Mouse (Mus musculus): Measurements from ENCODE around the gene Xlr5b. TPM values are rescaled to one million over a fixed set of nuclear protein-coding genes. Genes with fewer than 3 reads are reported as not detected.
"Not testable (repeated sequence)": the region's sequence is repeated elsewhere in the genome, so short reads cannot be mapped to it uniquely, and the experiment has no call there.

The Xlr5b gene
- not detected in 2 replicates for polyA plus RNA-seq (2016; fragmentation: Nextera tagmentation; extraction: Ambion mirVana)

- not testable (repeated sequence) for H3K4me1 ChIP-seq; H3K27ac ChIP-seq; H3K4me3 ChIP-seq; ATAC-seq (ENCODE audit: insufficient number of reproducible peaks, insufficient read depth, low FRiP score, low TSS enrichment); H3K27me3 ChIP-seq; H3K9ac ChIP-seq; H3K4me2 ChIP-seq (replicated peaks); H3K36me3 ChIP-seq; H3K9me3 ChIP-seq
- no CpG with 5 or more reads among the region's 20 CpGs for WGBS
These were observed at the start of gene Xlr5b for GRCm38 (mm10) chrX:73148496-73148895. TSS of gene Xlr5b (plus strand) at chrX:73148796.

- H3K9ac ChIP-seq; H3K4me1 ChIP-seq; H3K4me3 ChIP-seq; ATAC-seq (ENCODE audit: insufficient number of reproducible peaks, insufficient read depth, low FRiP score, low TSS enrichment); H3K9me3 ChIP-seq; H3K4me2 ChIP-seq (replicated peaks); H3K27me3 ChIP-seq; H3K36me3 ChIP-seq; H3K27ac ChIP-seq: not testable (repeated sequence)
- no CpG with 5 or more reads among the region's 7 CpGs for WGBS
These were observed 31.8 kb upstream of the Xlr5b start, which contains the start of gene Gm14685 for GRCm38 (mm10) chrX:73116747-73117146. TSS of gene Gm14685 (plus strand) at chrX:73117047.

- ATAC-seq (ENCODE audit: insufficient number of reproducible peaks, insufficient read depth, low FRiP score, low TSS enrichment); H3K27ac ChIP-seq; H3K4me3 ChIP-seq; H3K9me3 ChIP-seq; H3K27me3 ChIP-seq; H3K4me2 ChIP-seq (replicated peaks); H3K4me1 ChIP-seq; H3K36me3 ChIP-seq; H3K9ac ChIP-seq: not testable (repeated sequence)
- WGBS, result no CpG with 5 or more reads among the region's 12 CpGs
These were observed 25.5 kb upstream of the Xlr5b start for GRCm38 (mm10) chrX:73122859-73123829.

GRCm38 (mm10) chrX:73143218-73143618 is 5.4 kb upstream of the Xlr5b start:
- H3K9ac ChIP-seq; ATAC-seq (ENCODE audit: insufficient number of reproducible peaks, insufficient read depth, low FRiP score, low TSS enrichment); H3K4me3 ChIP-seq; H3K27me3 ChIP-seq; H3K36me3 ChIP-seq; H3K9me3 ChIP-seq; H3K27ac ChIP-seq; H3K4me2 ChIP-seq (replicated peaks); H3K4me1 ChIP-seq: not testable (repeated sequence)
- WGBS, result no CpG with 5 or more reads among the region's 7 CpGs

GRCm38 (mm10) chrX:73149350-73149749 is 754 bp downstream of the Xlr5b start, which contains the start of gene DXBay18:
TSS of gene DXBay18 (minus strand) at chrX:73149450.
- not testable (repeated sequence) for H3K27ac ChIP-seq; H3K36me3 ChIP-seq; H3K9me3 ChIP-seq; ATAC-seq (ENCODE audit: insufficient number of reproducible peaks, insufficient read depth, low FRiP score, low TSS enrichment); H3K4me3 ChIP-seq; H3K27me3 ChIP-seq; H3K4me2 ChIP-seq (replicated peaks); H3K4me1 ChIP-seq; H3K9ac ChIP-seq
- no CpG with 5 or more reads among the region's 7 CpGs for WGBS

- not testable (repeated sequence) for H3K36me3 ChIP-seq; H3K9ac ChIP-seq; ATAC-seq (ENCODE audit: insufficient number of reproducible peaks, insufficient read depth, low FRiP score, low TSS enrichment); H3K4me3 ChIP-seq; H3K27ac ChIP-seq; H3K9me3 ChIP-seq; H3K27me3 ChIP-seq; H3K4me1 ChIP-seq; H3K4me2 ChIP-seq (replicated peaks)
- 90% methylated on average over 8 of the region's 15 CpGs for WGBS
These were observed 28.3 kb downstream of the Xlr5b start, which contains the start of gene Spin2d for GRCm38 (mm10) chrX:73176889-73177288. TSS of gene Spin2d (minus strand) at chrX:73176989.

- H3K4me1 ChIP-seq; ATAC-seq (ENCODE audit: insufficient number of reproducible peaks, insufficient read depth, low FRiP score, low TSS enrichment); H3K27ac ChIP-seq; H3K27me3 ChIP-seq; H3K4me2 ChIP-seq (replicated peaks); H3K9ac ChIP-seq; H3K9me3 ChIP-seq; H3K36me3 ChIP-seq; H3K4me3 ChIP-seq: not testable (repeated sequence)
- 77% methylated on average over 12 of the region's 12 CpGs for WGBS
These were observed 43.3 kb downstream of the Xlr5b start, which contains the start of gene Xlr3b for GRCm38 (mm10) chrX:73191934-73192333. TSS of gene Xlr3b (plus strand) at chrX:73192207.

Other genes with a start within 250 kb of the Xlr5b start
- 81.4 and 81.7 TPM in 2 replicates for gene Cetn2, start 230.4 kb upstream of the Xlr5b start, polyA plus RNA-seq (2016; fragmentation: Nextera tagmentation; extraction: Ambion mirVana)
- gene Nsdhl, start 230.2 kb upstream of the Xlr5b start, polyA plus RNA-seq (2016; fragmentation: Nextera tagmentation; extraction: Ambion mirVana), result 24.5 and 26.2 TPM in 2 replicates
- gene Zfp185, start 161.5 kb upstream of the Xlr5b start, polyA plus RNA-seq (2016; fragmentation: Nextera tagmentation; extraction: Ambion mirVana), result 11.3 TPM in 2 replicates
- 0.09 TPM in 1 of 2 replicates, not detected in the other for gene Pnma5, start 111.7 kb upstream of the Xlr5b start, polyA plus RNA-seq (2016; fragmentation: Nextera tagmentation; extraction: Ambion mirVana)
- 0.10 and 0.35 TPM in 2 replicates for gene Pnma3, start 84.0 kb upstream of the Xlr5b start, polyA plus RNA-seq (2016; fragmentation: Nextera tagmentation; extraction: Ambion mirVana)
- 0.68 and 1.1 TPM in 2 replicates for gene Xlr4a, start 66.3 kb upstream of the Xlr5b start, polyA plus RNA-seq (2016; fragmentation: Nextera tagmentation; extraction: Ambion mirVana)
- gene Xlr3a, start 51.7 kb upstream of the Xlr5b start, polyA plus RNA-seq (2016; fragmentation: Nextera tagmentation; extraction: Ambion mirVana), result 1.9 and 3.6 TPM in 2 replicates
- gene Gm14685, start 31.7 kb upstream of the Xlr5b start, polyA plus RNA-seq (2016; fragmentation: Nextera tagmentation; extraction: Ambion mirVana), result 0.05 and 0.18 TPM in 2 replicates
- gene DXBay18, start 654 bp downstream of the Xlr5b start, polyA plus RNA-seq (2016; fragmentation: Nextera tagmentation; extraction: Ambion mirVana), result not detected in 2 replicates
- gene Spin2d, start 28.2 kb downstream of the Xlr5b start, polyA plus RNA-seq (2016; fragmentation: Nextera tagmentation; extraction: Ambion mirVana), result not detected in 2 replicates
- gene Xlr3b, start 43.4 kb downstream of the Xlr5b start, polyA plus RNA-seq (2016; fragmentation: Nextera tagmentation; extraction: Ambion mirVana), result 10.4 and 11.2 TPM in 2 replicates
- 0.64 and 0.69 TPM in 2 replicates for gene Xlr4b, start 65.5 kb downstream of the Xlr5b start, polyA plus RNA-seq (2016; fragmentation: Nextera tagmentation; extraction: Ambion mirVana)
- 11.6 and 11.8 TPM in 2 replicates for gene F8a, start 79.5 kb downstream of the Xlr5b start, polyA plus RNA-seq (2016; fragmentation: Nextera tagmentation; extraction: Ambion mirVana)
- gene Xlr4c, start 94.3 kb downstream of the Xlr5b start, polyA plus RNA-seq (2016; fragmentation: Nextera tagmentation; extraction: Ambion mirVana), result 0.47 TPM in 1 of 2 replicates, not detected in the other
- not detected in 2 replicates for gene Xlr3c, start 116.6 kb downstream of the Xlr5b start, polyA plus RNA-seq (2016; fragmentation: Nextera tagmentation; extraction: Ambion mirVana)
- not detected in 2 replicates for gene Xlr5a, start 144.2 kb downstream of the Xlr5b start, polyA plus RNA-seq (2016; fragmentation: Nextera tagmentation; extraction: Ambion mirVana)
- gene Xlr5c, start 144.2 kb downstream of the Xlr5b start, polyA plus RNA-seq (2016; fragmentation: Nextera tagmentation; extraction: Ambion mirVana), result not detected in 2 replicates
- not detected in 2 replicates for gene Gm45015, start 188.0 kb downstream of the Xlr5b start, polyA plus RNA-seq (2016; fragmentation: Nextera tagmentation; extraction: Ambion mirVana)
- gene Zfp275, start 193.8 kb downstream of the Xlr5b start, polyA plus RNA-seq (2016; fragmentation: Nextera tagmentation; extraction: Ambion mirVana), result 21.2 and 21.6 TPM in 2 replicates
- gene Gm18336, start 249.9 kb downstream of the Xlr5b start, polyA plus RNA-seq (2016; fragmentation: Nextera tagmentation; extraction: Ambion mirVana), result not detected in 2 replicates

All from embryonic facial prominence, embryonic 12.5 days (tissue).